In genomic region chr15:80102495-80102894, GRCm38 (mm10) we compare ENCODE assay signal across 13 mouse cellular contexts. TPM values are rescaled to one million over a fixed set of nuclear protein-coding genes. Genes with fewer than 3 reads are reported as not detected.
"Had no signal": no experiment of that assay in that cellular context is flagged by ENCODE, and none has a peak within 500 bp of the region (broad histone marks: within the 10 kb centered on the region; RNA-seq: fewer than 3 reads in every experiment).

No protein-coding gene starts in this region.

- H3K36me3 ChIP-seq: limb, embryonic 10.5 days; liver, embryonic 15.5 days; midbrain, embryonic 15.5 days; neural tube, embryonic 12.5 days had no signal

- H3K27ac ChIP-seq: limb, embryonic 10.5 days; liver, embryonic 15.5 days; midbrain, embryonic 15.5 days; neural tube, embryonic 12.5 days had no signal

- H3K9me3 ChIP-seq: limb, embryonic 10.5 days; liver, embryonic 15.5 days; midbrain, embryonic 15.5 days; neural tube, embryonic 12.5 days had no signal

- H3K27me3 ChIP-seq: midbrain, embryonic 15.5 days; neural tube, embryonic 12.5 days had no signal

- DNase-seq: kidney, postnatal 10 days; kidney, postnatal 4 days; lung, adult 2 months; lung, postnatal 36 days; thymus, postnatal 36 days had no signal

- H3K4me3 ChIP-seq: layer of hippocampus, adult 2 months; limb, embryonic 10.5 days; liver, embryonic 15.5 days; midbrain, embryonic 15.5 days; neural tube, embryonic 12.5 days had no signal

- ATAC-seq: lung, postnatal 0 days; midbrain, embryonic 15.5 days had no signal

RNA-seq across cellular contexts. Expression of gene Syngr1, which starts 11.4 kb away (rescaled TPM):
- total RNA-seq: monocyte, adult 5-6 weeks; neutrophil, adult 5-6 weeks had no signal
